Mouse (Mus musculus) kidney, adult 2 months (tissue): ENCODE measurements around the gene Fez1. TPM values are rescaled to one million over a fixed set of nuclear protein-coding genes. Genes with fewer than 3 reads are reported as not detected.

ENCODE experiments used
- DNase-seq: peaks from one replicate; pipeline ENCODE4 v3.0.0; 2021
- H3K27ac ChIP-seq: fragments of 200-500 bp; 2 replicates; pipeline ENCODE4 v1.5.1; 2012; ENCODE audit warnings: low read depth, low read length, control low read depth, inconsistent platforms; ENCODE audit not compliant: insufficient read depth
- H3K27me3 ChIP-seq: fragments of 200-500 bp; replicated peaks from 2 replicates; pipeline ENCODE4 v1.6.1; 2012; ENCODE audit warnings: mild to moderate bottlenecking, moderate library complexity, low read length, inconsistent platforms; ENCODE audit not compliant: control insufficient read depth, insufficient read depth
- H3K36me3 ChIP-seq: fragments of 200-500 bp; 2 replicates; pipeline ENCODE4 v1.6.1; 2012; ENCODE audit warnings: mild to moderate bottlenecking, moderate library complexity, low read length, inconsistent platforms; ENCODE audit not compliant: control insufficient read depth, insufficient read depth
- H3K4me1 ChIP-seq: fragments of 200-500 bp; 2 replicates; pipeline ENCODE4 v1.6.1; 2011; ENCODE audit warnings: low read length; ENCODE audit not compliant: control insufficient read depth, insufficient read depth
- H3K4me3 ChIP-seq: fragments of 200-500 bp; 2 replicates; pipeline ENCODE4 v1.5.1; 2011; ENCODE audit warnings: mild to moderate bottlenecking, low read depth, low read length, control low read depth; ENCODE audit not compliant: insufficient read depth
- CTCF ChIP-seq: fragments of 200-500 bp; conservative IDR thresholded peaks from 2 replicates; pipeline ENCODE4 v1.5.1; 2011; ENCODE audit warnings: low read depth, mild to moderate bottlenecking, control low read depth, low read length, moderate library complexity, mixed read lengths; ENCODE audit not compliant: insufficient read depth, insufficient read length
- POLR2A ChIP-seq: fragments of 200-500 bp; IDR thresholded peaks from one replicate; pipeline ENCODE4 v1.6.1; 2011; ENCODE audit warnings: low read depth, low read length, control low read depth
- WGBS: fragments of 180-500 bp; shearing (Covaris S2); methylation state at CpG from one replicate; pipeline ENCODE4 v1.1.7; 2018; 5-methylcytosine and 5-hydroxymethylcytosine counted together
- polyA plus RNA-seq: library from polyadenylated mRNA; depleted of rRNA; stranded (reverse); fragments of >200 nt; gene quantifications from 2 replicates; pipeline ENCODE4 v1.2.3, GENCODE M21; 2012

Gene Fez1
- polyA plus RNA-seq, 1 experiment: 0.33 TPM

DNA sequence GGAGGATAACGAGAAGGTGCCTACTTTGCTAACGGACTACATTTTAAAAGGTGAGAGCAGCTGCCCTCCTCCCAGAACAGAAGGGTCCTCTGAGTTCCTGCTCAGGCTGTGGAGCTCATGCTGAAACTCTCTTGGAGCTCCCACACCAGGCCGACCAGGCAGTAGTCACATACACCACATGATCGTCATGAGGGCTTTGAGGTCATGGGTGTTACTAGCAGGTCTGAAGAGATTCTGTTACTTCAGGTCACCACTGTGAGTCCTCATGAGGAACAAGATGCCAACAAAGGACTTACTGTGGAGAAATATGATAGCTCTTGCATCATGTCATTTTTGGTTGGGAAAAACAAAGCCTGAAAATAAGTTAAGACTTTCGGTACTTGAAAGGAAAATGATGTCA is 54.6 kb downstream of the Fez1 start:
- TF ChIP-seq CTCF (no peak), POLR2A (no peak)
- Histone ChIP-seq H3K4me1 (no peaks in the 10 kb centered on the region), H3K36me3 (no peaks in the 10 kb centered on the region), H3K27ac (no peak overlapping the region), H3K4me3 (no peak overlapping the region), H3K27me3 (no peaks in the 10 kb centered on the region)
- WGBS: 68% methylated on average over 5 of the region's 5 CpGs
- no peak for DNase-seq

DNA sequence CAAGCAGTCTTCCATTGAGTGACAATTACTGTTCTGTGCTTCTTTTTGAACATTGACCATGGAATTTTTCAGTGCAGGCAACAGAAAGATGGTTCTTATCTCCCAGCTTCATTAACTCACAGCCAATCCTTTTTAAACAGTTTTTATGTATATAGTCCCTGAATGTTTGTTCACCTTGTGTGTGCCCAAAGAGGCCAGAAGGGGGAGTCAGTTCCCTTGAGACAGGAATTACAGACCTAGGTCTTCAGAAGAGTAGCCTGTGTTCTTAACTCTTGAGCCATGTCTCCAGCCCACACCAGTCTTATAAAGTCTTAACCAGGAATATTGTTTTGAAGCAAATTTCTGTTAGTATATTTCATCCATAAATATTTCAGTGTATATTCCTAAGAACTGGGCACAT is 55.1 kb downstream of the Fez1 start:
- Histone ChIP-seq H3K4me1 (no peaks in the 10 kb centered on the region), H3K27ac (no peak overlapping the region), H3K36me3 (no peaks in the 10 kb centered on the region), H3K27me3 (no peaks in the 10 kb centered on the region), H3K4me3 (no peak overlapping the region)
- no peak for DNase-seq
- TF ChIP-seq POLR2A (no peak), CTCF (no peak)

DNA sequence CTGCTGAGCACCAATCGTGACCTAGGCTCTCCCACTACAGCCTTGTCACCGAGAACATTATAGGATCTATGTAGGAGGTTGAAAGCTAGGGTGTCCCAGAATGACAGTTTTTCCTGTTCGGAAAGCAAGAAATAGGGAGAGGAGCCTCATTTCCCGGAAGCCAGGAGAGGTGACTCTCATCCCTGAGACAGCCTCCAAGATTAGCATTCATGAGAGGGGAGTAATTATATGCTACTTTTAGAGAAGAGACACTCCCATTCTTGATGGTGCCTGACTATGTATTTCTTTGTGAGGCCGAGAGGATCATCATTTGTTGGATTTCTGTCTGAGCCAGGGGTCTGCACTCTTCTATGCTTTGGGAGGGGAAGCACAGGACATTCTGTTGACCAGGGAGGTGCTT is 60.0 kb downstream of the Fez1 start:
- WGBS: 73% methylated on average over 5 of the region's 5 CpGs

DNA sequence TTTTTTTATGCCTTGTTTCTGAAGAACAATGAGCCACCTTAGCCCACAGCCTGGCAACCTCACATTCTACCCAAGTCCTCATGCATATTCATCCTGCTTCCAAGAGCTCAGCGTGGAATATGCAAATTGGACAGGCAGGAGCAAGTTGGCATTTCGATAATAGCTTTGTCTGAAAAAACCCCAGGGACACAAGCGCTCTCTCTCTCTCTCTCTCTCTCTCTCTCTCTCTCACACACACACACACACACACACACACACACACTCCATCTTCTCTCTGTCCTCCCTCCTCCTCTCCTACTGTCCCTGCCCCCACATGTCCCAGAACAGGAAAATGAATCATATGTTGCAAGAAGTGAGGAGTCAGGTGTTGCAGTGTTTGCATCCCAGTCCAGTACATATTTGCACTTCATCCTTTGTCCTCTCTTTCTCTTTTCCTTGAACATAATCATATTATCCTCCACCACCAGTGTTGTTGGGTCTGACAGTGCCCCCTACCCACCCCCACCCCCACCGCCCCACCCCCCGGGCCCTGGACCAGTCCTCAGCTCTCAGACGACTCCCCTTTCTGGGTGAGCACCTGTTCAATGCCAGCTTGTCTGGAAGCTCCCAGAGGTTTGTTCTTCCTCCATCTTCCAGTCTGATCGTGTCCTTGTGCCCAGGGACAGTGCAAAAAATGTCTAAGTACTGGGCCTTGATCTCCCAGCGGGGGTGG is 60.5 kb downstream of the Fez1 start:
- TF ChIP-seq CTCF (no peak), POLR2A (no peak)
- DNase-seq: no peak
- no peaks in the 10 kb centered on the region for H3K27me3 ChIP-seq
- no peak overlapping the region for H3K4me3 ChIP-seq
- no peaks in the 10 kb centered on the region for H3K4me1 ChIP-seq
- H3K27ac ChIP-seq: no peak overlapping the region
- 41% methylated on average over 8 of the region's 8 CpGs for WGBS
- no peaks in the 10 kb centered on the region for H3K36me3 ChIP-seq

More for the DNA sequence above, 60.0 kb downstream of the Fez1 start:
- Histone ChIP-seq H3K27ac (no peak overlapping the region), H3K36me3 (no peaks in the 10 kb centered on the region), H3K4me1 (no peaks in the 10 kb centered on the region), H3K27me3 (no peaks in the 10 kb centered on the region), H3K4me3 (no peak overlapping the region)
- DNase-seq: no peak
- TF ChIP-seq POLR2A: no peak
- TF ChIP-seq CTCF: no peak

DNA sequence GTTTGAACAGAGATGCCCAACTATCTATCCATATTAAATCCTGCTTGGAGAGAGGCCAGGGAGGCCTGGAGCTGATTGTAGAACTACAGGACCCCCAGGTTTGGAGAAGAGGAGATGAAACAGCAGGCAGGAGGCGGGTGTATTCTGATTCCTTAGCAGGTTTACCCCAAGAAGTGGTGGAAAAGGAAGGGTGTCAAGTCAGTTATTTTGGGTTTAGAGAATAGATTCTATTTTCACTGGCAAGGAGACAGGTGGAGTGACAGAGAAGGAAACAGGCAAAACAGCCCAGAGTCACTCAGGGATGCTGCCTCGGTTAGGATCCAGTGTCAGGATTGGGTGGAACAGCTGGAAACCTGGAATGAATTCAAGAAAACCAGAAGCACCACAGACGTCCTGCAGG is 61.9 kb downstream of the Fez1 start:
- DNase-seq: no peak
- Histone ChIP-seq H3K36me3 (no peaks in the 10 kb centered on the region), H3K4me1 (no peaks in the 10 kb centered on the region), H3K27me3 (no peaks in the 10 kb centered on the region), H3K27ac (no peak overlapping the region), H3K4me3 (no peak overlapping the region)
- WGBS: 41% methylated on average over 3 of the region's 3 CpGs
- TF ChIP-seq CTCF (no peak), POLR2A (no peak)

DNA sequence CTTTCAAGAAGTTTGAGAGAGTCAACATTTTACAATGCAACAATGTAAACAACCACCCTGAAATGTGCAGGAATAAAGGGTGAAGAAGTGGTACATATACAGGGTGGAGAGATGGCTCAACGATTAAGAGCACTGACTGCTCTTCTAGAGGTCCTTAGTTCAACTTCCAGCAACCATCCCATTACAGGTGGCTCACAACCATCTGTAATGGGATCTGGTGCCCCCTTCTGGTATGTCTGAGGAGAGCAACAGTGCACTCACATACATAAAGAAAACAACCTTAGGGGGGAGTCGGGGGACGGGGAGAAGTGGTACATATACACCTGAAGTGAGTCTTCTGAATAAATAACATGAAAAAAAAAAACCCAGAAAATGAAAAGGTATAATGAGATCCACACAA is 63.6 kb downstream of the Fez1 start:
- Histone ChIP-seq H3K27me3 (no peaks in the 10 kb centered on the region), H3K36me3 (no peaks in the 10 kb centered on the region), H3K4me3 (no peak overlapping the region), H3K4me1 (no peaks in the 10 kb centered on the region), H3K27ac (no peak overlapping the region)
- TF ChIP-seq POLR2A: no peak
- peak; percentile 51 for TF ChIP-seq CTCF
- 59% methylated on average over 3 of the region's 3 CpGs for WGBS
- peak; percentile 18 for DNase-seq

DNA sequence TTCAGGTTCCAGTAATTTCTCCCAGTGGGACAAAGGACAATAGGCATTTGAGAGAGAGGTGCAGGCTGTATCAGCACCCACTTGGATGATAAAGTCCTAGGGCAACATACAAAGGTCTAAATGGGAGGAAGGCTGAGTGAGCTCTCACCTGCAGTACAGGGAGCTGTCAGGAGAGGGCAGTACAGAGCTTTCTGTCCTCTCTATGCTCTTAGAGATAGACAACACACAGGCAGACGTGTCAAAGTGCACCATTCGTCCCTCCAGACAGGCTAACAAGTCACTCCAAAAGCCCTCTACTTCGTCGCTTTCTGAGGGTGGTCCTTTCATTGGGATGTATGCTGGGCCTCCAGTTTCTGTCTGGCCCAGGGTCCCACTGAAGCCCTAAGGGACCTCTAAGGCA is 68.9 kb downstream of the Fez1 start:
- Histone ChIP-seq H3K27me3 (no peaks in the 10 kb centered on the region), H3K36me3 (no peaks in the 10 kb centered on the region), H3K4me1 (no peaks in the 10 kb centered on the region), H3K4me3 (no peak overlapping the region), H3K27ac (no peak overlapping the region)
- peak; percentile 56 for TF ChIP-seq CTCF
- no peak for TF ChIP-seq POLR2A
- WGBS: 43% methylated on average over 4 of the region's 4 CpGs
- DNase-seq: peak; percentile 3
